Mouse (Mus musculus) brain, embryonic 14.5 days (tissue): ENCODE measurements at regions not wholly inside any gene's neighbourhood (a gene's known extent, or its start where the extent isn't known, plus 50 kb on each side); places are given as distances from the start of the nearest gene placed in this dataset.

Experiments used
- DNase-seq: peaks from one replicate; pipeline ENCODE4 v3.0.0-alpha.2; 2011; ENCODE audit warnings: low read depth
- CTCF ChIP-seq: fragments of 200-500 bp; IDR thresholded peaks from 2 replicates; pipeline ENCODE4 v1.5.1; 2012; ENCODE audit warnings: inconsistent platforms, mild to moderate bottlenecking, moderate library complexity, borderline replicate concordance; ENCODE audit not compliant: insufficient read depth, insufficient read length; ENCODE audit errors: extremely low read depth
- POLR2A ChIP-seq: fragments of 200-500 bp; IDR thresholded peaks from 2 replicates; pipeline ENCODE4 v1.6.1; 2012; ENCODE audit warnings: mild to moderate bottlenecking, inconsistent platforms, borderline replicate concordance; ENCODE audit not compliant: poor library complexity, insufficient read depth, insufficient read length, severe bottlenecking; ENCODE audit errors: extremely low read depth

- TF ChIP-seq CTCF (no peak), POLR2A (no peak)
- DNase-seq: peak; percentile 70
Observed at GRCm38 (mm10) chr4:148750030-148750429, 54.2 kb upstream of the Casz1 start.

- TF ChIP-seq POLR2A (no peak), CTCF (no peak)
- DNase-seq: no peak
Observed at GRCm38 (mm10) chr4:148751591-148751990, 52.6 kb upstream of the Casz1 start.

DNA sequence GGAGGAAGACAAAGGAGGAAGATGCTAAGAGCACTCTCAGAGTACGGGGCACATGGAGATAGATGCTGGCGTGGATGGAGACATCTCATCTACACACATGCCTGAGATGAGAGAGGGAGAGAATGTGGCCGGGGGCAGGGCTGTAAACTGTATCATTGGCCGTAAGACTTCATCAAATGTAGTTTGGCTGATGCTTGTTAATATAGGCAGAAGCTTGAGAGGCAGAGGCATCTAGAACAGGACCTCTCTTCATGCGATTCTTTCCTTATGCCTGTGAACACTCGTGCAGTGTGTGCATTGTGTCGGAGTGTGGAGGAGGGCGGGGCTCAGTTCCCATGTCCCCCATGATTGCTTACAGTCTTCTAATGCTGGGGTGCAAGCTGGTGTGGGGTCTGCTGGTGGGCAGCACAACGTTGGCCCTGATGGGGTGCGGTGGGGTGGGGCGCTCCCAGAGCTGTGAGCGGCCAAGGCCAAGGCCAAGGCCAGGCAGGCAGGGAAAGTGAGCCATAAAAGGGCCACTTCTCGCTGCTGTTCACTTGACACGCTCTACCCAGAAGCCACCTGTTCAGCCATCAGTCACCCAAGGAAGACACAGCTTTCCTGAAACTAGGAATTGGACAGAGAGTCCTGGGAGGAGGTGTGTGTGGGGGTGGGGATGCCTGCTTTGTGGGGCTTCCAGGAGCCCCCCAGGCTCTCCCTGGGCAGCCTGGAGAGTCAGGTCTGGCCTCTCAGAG lies 51.7 kb upstream of the Casz1 start:
- TF ChIP-seq CTCF: no peak
- TF ChIP-seq POLR2A: no peak
- no peak for DNase-seq

DNA sequence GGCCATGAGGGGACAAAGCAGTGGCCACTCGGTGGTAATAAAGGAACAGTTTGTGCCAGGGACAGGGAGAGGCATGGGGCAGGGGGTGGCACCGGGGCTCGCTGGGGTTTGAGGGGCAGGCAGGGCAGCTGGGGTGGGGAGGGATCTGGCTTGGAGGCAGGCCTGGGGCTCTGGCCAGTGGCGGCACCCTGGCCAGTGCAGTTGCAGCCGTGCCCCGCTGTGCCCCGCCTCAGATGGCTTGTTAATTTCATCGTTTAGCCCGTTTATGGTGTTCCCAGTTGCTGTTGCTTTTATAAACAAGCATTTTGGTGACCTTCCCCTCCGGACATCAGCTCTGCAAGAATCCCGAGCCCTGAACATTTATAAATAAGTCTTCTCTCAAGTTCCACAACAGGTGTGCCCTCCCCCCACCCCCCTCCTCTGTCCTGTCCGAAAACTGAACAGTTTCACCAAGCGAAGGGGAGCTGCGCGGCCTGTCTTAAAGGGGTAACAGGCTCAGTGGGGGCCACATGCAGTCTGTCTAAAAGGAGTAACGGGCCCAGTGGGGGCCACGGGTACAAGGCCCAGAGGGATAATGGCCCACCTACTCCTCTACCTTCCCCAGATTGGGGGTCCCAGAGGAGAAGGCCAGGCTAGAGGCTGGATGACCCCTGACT lies 51.0 kb upstream of the Casz1 start:
- DNase-seq: no peak
- TF ChIP-seq POLR2A: no peak
- no peak for TF ChIP-seq CTCF

DNA sequence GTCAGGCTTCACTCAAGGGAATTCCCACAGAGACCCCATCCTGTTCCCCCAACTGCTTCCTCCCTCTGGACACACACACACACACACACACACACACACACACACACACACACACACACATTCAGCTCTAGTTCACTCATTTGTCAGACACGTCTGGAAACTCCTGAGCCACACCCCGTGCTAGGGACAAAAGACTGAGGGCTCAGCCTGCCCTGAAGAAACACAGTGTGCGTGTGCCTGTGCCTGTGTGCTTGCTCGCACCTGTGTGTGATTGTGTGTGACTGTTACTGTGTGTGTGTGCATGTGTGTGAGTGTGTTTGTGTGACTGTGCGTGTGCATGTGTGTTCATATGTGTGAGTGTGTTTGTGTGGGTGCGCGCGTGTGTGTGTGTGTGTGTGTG lies 50.4 kb upstream of the Casz1 start:
- no peak for DNase-seq
- TF ChIP-seq POLR2A (no peak), CTCF (no peak)
